Mouse (Mus musculus) megakaryocyte, embryonic 14.5 days (primary cell): ENCODE measurements at regions not wholly inside any gene's neighbourhood (a gene's known extent, or its start where the extent isn't known, plus 50 kb on each side); places are given as distances from the start of the nearest gene placed in this dataset.

Source experiments
- H3K27me3 ChIP-seq: replicated peaks from 2 replicates; pipeline ENCODE3; 2012; ENCODE audit warnings: inconsistent platforms
- H3K36me3 ChIP-seq: replicated peaks from 2 replicates; pipeline ENCODE3; 2012; ENCODE audit warnings: low read length, inconsistent platforms, mixed read lengths
- H3K4me1 ChIP-seq: 2 replicates; pipeline ENCODE4 v1.6.1; 2012; ENCODE audit warnings: inconsistent platforms
- H3K4me3 ChIP-seq: replicated peaks from 2 replicates; pipeline ENCODE3; 2012; ENCODE audit warnings: moderate library complexity, mild to moderate bottlenecking, inconsistent platforms
- H3K9me3 ChIP-seq: 2 replicates; pipeline ENCODE4 v1.6.1; 2012; ENCODE audit warnings: inconsistent platforms
- FLI1 ChIP-seq: IDR thresholded peaks from 2 replicates; pipeline ENCODE4 v1.6.1; 2012; ENCODE audit warnings: low read length, inconsistent platforms, mixed read lengths
- GATA1 ChIP-seq: IDR thresholded peaks from 3 replicates; pipeline ENCODE4 v1.6.1; 2012; ENCODE audit warnings: mixed read lengths, low read length, inconsistent platforms, borderline replicate concordance

DNA sequence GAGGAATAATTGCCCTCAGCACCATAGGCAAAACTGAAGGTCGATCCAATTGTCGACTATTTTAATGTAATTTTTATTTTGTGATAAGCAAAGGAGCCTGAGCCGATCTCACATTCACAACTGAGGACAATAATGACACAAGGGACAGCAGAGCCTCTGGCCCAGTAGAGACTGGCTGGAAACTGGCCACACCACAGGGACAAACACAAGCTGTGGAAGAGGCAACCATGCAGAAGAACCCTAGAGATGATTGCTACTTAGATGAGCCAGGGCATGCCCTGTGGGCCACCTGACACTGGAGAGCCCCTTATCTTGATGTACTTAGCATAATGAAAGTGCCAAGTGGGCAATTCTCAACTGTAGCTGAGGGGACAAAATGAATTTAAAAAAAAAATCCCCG, 126.3 kb downstream of the Tmem18 start:
- H3K9me3 ChIP-seq, result no peaks in the 10 kb centered on the region
- H3K36me3 ChIP-seq, result no peaks in the 10 kb centered on the region
- no peak overlapping the region for H3K4me3 ChIP-seq
- TF ChIP-seq GATA1, result no peak
- TF ChIP-seq FLI1, result no peak
- H3K4me1 ChIP-seq, result peaks cover 9% of the 10 kb centered on the region
- no peaks in the 10 kb centered on the region for H3K27me3 ChIP-seq

GRCm38 (mm10) chr12:30726747-30727146, 142.5 kb downstream of the Tmem18 start:
- TF ChIP-seq FLI1, result no peak
- Histone ChIP-seq H3K9me3 (peaks cover 5% of the 10 kb centered on the region), H3K4me1 (no peaks in the 10 kb centered on the region), H3K27me3 (no peaks in the 10 kb centered on the region), H3K36me3 (no peaks in the 10 kb centered on the region), H3K4me3 (no peak overlapping the region)

GRCm38 (mm10) chr12:30729437-30729836, 145.2 kb downstream of the Tmem18 start:
- TF ChIP-seq FLI1 (no peak), GATA1 (no peak)
- H3K9me3 ChIP-seq, result peaks cover 5% of the 10 kb centered on the region
- no peaks in the 10 kb centered on the region for H3K36me3 ChIP-seq
- H3K27me3 ChIP-seq, result no peaks in the 10 kb centered on the region
- no peaks in the 10 kb centered on the region for H3K4me1 ChIP-seq
- no peak overlapping the region for H3K4me3 ChIP-seq

GRCm38 (mm10) chr12:30767621-30768020, 116.5 kb upstream of the Alkal2 start:
- no peak for TF ChIP-seq FLI1
- TF ChIP-seq GATA1, result no peak
- H3K4me1 ChIP-seq, result no peaks in the 10 kb centered on the region
- 0 out of 2 replicates have a peak, but pooled peaks cover 3% of the 10 kb centered on the region for H3K9me3 ChIP-seq
- no peaks in the 10 kb centered on the region for H3K36me3 ChIP-seq
- no peaks in the 10 kb centered on the region for H3K27me3 ChIP-seq
- H3K4me3 ChIP-seq, result peak overlapping the region; percentile 31

GRCm38 (mm10) chr12:30793371-30793770, 90.8 kb upstream of the Alkal2 start:
- H3K4me1 ChIP-seq, result no peaks in the 10 kb centered on the region
- no peaks in the 10 kb centered on the region for H3K36me3 ChIP-seq
- no peaks in the 10 kb centered on the region for H3K9me3 ChIP-seq
- no peaks in the 10 kb centered on the region for H3K27me3 ChIP-seq
- TF ChIP-seq FLI1, result no peak
- no peak for TF ChIP-seq GATA1
- no peak overlapping the region for H3K4me3 ChIP-seq

GRCm38 (mm10) chr12:30816096-30816495, 68.0 kb upstream of the Alkal2 start:
- H3K9me3 ChIP-seq, result no peaks in the 10 kb centered on the region
- TF ChIP-seq GATA1, result no peak
- H3K4me3 ChIP-seq, result no peak overlapping the region
- H3K27me3 ChIP-seq, result no peaks in the 10 kb centered on the region
- no peaks in the 10 kb centered on the region for H3K4me1 ChIP-seq
- no peaks in the 10 kb centered on the region for H3K36me3 ChIP-seq

- no peaks in the 10 kb centered on the region for H3K36me3 ChIP-seq
- H3K4me1 ChIP-seq, result no peaks in the 10 kb centered on the region
- no peak for TF ChIP-seq FLI1
- no peak for TF ChIP-seq GATA1
- no peak overlapping the region for H3K4me3 ChIP-seq
- 0 out of 2 replicates have a peak, but pooled peaks cover 3% of the 10 kb centered on the region for H3K9me3 ChIP-seq
- H3K27me3 ChIP-seq, result no peaks in the 10 kb centered on the region
These were observed 52.7 kb upstream of the Alkal2 start for GRCm38 (mm10) chr12:30831383-30831782.
